Mouse (Mus musculus) left cerebral cortex, adult 6 months (tissue): ENCODE results near the gene Rbm44. TPM values are rescaled to one million over a fixed set of nuclear protein-coding genes. Genes with fewer than 3 reads are reported as not detected.

ENCODE experiments used
- long read RNA-seq, 2 experiments: library from polyadenylated mRNA; unstranded; transcript quantifications; one replicate each; pipeline ENCODE4 v2.0.0; 2019 to 2020
- polyA plus RNA-seq: library from polyadenylated mRNA; unstranded; fragments of <200 nt; fragmentation: Nextera tagmentation; gene quantifications from 2 replicates; pipeline ENCODE4 v1.2.3, GENCODE M21; 2021

Rbm44 gene
- not detected in 2 replicates for polyA plus RNA-seq
- long read RNA-seq, experiment 1, partial matches to known transcripts: 1 of 1 reads
- long read RNA-seq, experiment 1, other reads (novel, unspliced or antisense): 0 of 1 reads
- long read RNA-seq, experiment 2: 0 reads

GRCm38 (mm10) chr1:91144813-91145212 lies at the start of gene Rbm44:
TSS of gene Rbm44 (plus strand) at chr1:91145089.

DNA sequence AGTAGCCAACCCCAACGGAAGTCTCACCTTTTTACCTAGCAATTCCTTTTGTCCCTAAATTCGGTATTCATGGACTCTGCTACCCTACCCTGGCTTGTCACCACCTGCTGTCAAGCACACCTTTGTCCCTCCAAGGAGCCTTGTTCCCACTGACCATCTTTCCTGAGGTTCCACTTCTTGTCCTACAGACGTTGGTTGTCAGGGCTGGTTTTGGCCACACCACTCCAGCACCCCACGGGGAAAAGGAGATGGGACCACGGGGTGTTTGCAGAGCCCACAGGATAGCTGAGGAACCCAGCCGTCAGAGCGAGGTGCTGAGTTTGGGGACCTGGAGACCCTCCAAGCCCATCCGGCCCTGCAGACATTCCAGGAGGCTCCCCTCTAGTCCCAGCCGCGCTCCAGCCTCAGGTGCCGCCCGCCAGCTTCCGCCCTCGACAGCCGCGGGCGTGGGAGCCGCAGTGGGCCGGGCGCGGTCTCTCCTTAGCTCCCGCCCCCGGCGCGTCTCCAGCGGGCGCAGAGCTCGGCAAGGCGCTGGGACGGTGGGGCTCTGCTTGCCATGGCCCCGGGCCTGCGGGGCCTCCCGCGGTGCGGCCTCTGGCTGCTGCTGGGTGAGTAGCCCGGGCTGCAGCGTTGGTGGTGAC lies 34.8 kb downstream of the Rbm44 start, which contains the start of gene Ramp1:
Ramp1 (plus strand) TSS at position 290 of the 641 bp plus-strand sequence.

Other genes starting within 250 kb of the Rbm44 start
- gene Mlph, start 230.0 kb upstream of the Rbm44 start, polyA plus RNA-seq: 0.80 and 0.83 TPM in 2 replicates
- gene Prlh, start 192.0 kb upstream of the Rbm44 start, polyA plus RNA-seq: not detected in 2 replicates
- 0.17 TPM in 1 of 2 replicates, not detected in the other for gene Rab17, start 175.4 kb upstream of the Rbm44 start, polyA plus RNA-seq
- gene Lrrfip1, start 146.4 kb upstream of the Rbm44 start, polyA plus RNA-seq: 40.2 and 45.1 TPM in 2 replicates
- 114 and 154 TPM in 2 replicates for gene Ramp1, start 34.7 kb downstream of the Rbm44 start, polyA plus RNA-seq
- 56.4 and 66.7 TPM in 2 replicates for gene Ube2f, start 105.2 kb downstream of the Rbm44 start, polyA plus RNA-seq
- 5.4 TPM in 2 replicates for gene Scly, start 153.2 kb downstream of the Rbm44 start, polyA plus RNA-seq
- gene Espnl, start 177.0 kb downstream of the Rbm44 start, polyA plus RNA-seq: 0.10 and 0.14 TPM in 2 replicates
- 0.04 TPM in 1 of 2 replicates, not detected in the other for gene Klhl30, start 205.9 kb downstream of the Rbm44 start, polyA plus RNA-seq
- gene Erfe, start 221.3 kb downstream of the Rbm44 start, polyA plus RNA-seq: 0.25 and 0.38 TPM in 2 replicates